15 mouse cellular contexts compared by ENCODE assay signal in the genomic region with DNA sequence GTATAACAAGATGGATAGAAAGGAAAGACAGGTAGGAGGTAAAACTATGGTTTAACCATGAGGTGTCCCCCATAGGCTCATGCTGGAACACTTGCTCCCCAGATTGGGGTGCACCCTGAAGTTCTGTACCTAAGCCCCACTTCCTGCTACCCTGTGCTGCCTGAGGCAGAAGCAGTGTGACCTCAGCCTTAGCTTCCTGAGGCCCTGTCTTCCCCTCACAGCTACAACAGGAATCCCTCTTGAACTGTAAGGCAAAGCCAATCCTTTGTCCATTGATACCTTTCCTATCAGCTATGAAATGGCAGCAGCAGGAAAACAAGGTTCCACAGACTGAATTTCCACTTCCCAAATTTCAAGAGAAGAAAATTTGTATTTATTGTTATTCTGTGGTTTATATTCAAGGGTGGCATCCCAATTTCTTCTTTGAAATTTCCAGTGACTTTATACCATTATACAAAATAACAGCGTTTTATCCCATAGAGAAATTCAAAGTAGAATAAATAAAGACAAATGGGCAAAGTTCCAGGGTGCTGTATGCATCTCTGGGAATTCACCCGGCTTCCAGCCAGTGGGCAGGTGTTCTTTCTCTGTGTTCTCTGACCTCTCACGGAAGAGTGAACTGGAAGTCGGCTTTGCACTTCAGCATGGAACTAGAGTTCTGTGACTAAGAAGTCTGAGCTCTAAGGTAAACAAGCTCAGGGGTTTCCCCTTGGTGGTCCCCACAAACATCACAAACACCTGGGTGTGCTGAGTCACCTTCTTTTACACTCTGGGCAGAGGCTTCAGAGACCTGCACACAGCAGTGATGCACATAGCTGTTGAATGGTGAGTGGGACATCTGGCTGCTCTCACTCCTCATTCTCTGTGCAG.
A peak's percentile ranks its signal among the peaks of the same experiment; 100 is the strongest.
DNase-seq lines count a peak whose midpoint lies in the region; ATAC-seq and TF ChIP-seq lines count a peak whose summit lies in the region.
"Had no signal": no experiment of that assay in that cellular context is flagged by ENCODE, and none has a peak within 500 bp of the region (broad histone marks: within the 10 kb centered on the region; RNA-seq: fewer than 3 reads in every experiment).

No protein-coding gene starts in this region.

- H3K36me3 ChIP-seq in kidney, postnatal 0 days (ENCODE audit: insufficient read depth, low read length), result no peaks in the 10 kb centered on the region
- H3K36me3 ChIP-seq: hindbrain, embryonic 13.5 days; liver, embryonic 12.5 days had no signal

- TF ChIP-seq CTCF in Patski (IDR thresholded peaks at IDR 0.05), result no peak
- no peak for TF ChIP-seq CTCF in kidney, postnatal 0 days (IDR thresholded peaks at IDR 0.05; ENCODE audit: low read depth)

- no peaks in the 10 kb centered on the region for H3K9me3 ChIP-seq in kidney, postnatal 0 days (replicated peaks; ENCODE audit: low read length)
- H3K9me3 ChIP-seq: hindbrain, embryonic 13.5 days; liver, embryonic 12.5 days had no signal

- CTCF ChIA-PET in Patski (lab: Charles Lee), result interaction anchor here (0.8 to 1.3 kb wide), 3 partner anchors 50 to 124 kb away, joined by 3 to 4 read pairs (median 4); no protein-coding TSS in a partner anchor

- H3K4me1 ChIP-seq in kidney, postnatal 0 days (replicated peaks; ENCODE audit: insufficient read depth, low read length), result peaks cover 5% of the 10 kb centered on the region; the same call in 1 of the 2 replicates

- peak; percentile 10 for ATAC-seq in Patski
- ATAC-seq in kidney, postnatal 0 days (replicated peaks; ENCODE audit: low FRiP score, low read depth), result 0 out of 2 replicates have a peak, but pooled peaks have one; percentile 31
- ATAC-seq in megakaryocyte progenitor cell, adult 5-6 weeks (replicated peaks; ENCODE audit: poor library complexity), result no peak
- ATAC-seq: forebrain, embryonic 14.5 days; intestine, postnatal 0 days; liver, embryonic 12.5 days had no signal

- no peak overlapping the region for H3K4me3 ChIP-seq in kidney, postnatal 0 days (replicated peaks; ENCODE audit: low read depth, low read length)
- H3K4me3 ChIP-seq: hindbrain, embryonic 13.5 days; liver, embryonic 12.5 days had no signal

- no peak overlapping the region for H3K9ac ChIP-seq in kidney, postnatal 0 days (ENCODE audit: low read depth, low read length)
- H3K9ac ChIP-seq: hindbrain, embryonic 13.5 days; liver, embryonic 12.5 days had no signal

- no peak overlapping the region for H3K27ac ChIP-seq in kidney, postnatal 0 days
- H3K27ac ChIP-seq: hindbrain, embryonic 13.5 days; liver, embryonic 12.5 days had no signal

- POLR2A ChIA-PET in Patski (lab: Charles Lee), result no interaction called here

- DNase-seq in CD4-positive, CD25-positive, alpha-beta regulatory T cell, adult 2 months (ENCODE audit: low read depth, low spot score), result peak; percentile 63
- DNase-seq in Patski (ENCODE audit: low read depth, low spot score), result peak; percentile 42
- DNase-seq in kidney, postnatal 0 days (ENCODE audit: low spot score), result peak; percentile 20
- peak; percentile 64 for DNase-seq in thymus, postnatal 0 days (ENCODE audit: low spot score)
- DNase-seq in embryo, embryonic 10 days (ENCODE audit: low spot score), result no peak
- no peak for DNase-seq in spleen, adult 12 weeks (ENCODE audit: low spot score)
- DNase-seq: adrenal gland, adult 2 months; cerebellum, adult 18-20 months; embryo, embryonic 11 days; heart, adult 18-20 months had no signal

- in situ Hi-C loops in Patski (cut with MboI; ENCODE audit: low pct_unique_long_range_greater_than_20kb), result loop anchor here (10.0 kb wide), 1 partner anchor 126 kb away; no protein-coding TSS in a partner anchor

- 24% methylated on average over 4 of the region's 4 CpGs for WGBS in kidney, postnatal 0 days

- H3K27me3 ChIP-seq in Patski, result no peaks in the 10 kb centered on the region
- no peaks in the 10 kb centered on the region for H3K27me3 ChIP-seq in kidney, postnatal 0 days (ENCODE audit: insufficient read depth, low read length)
- H3K27me3 ChIP-seq: hindbrain, embryonic 13.5 days; liver, embryonic 12.5 days had no signal

- H3K4me2 ChIP-seq in kidney, postnatal 0 days (ENCODE audit: low read length), result no peak overlapping the region
- H3K4me2 ChIP-seq: hindbrain, embryonic 13.5 days; liver, embryonic 12.5 days had no signal

Comparison
In these comparisons a context has a peak if more than half of its experiments do, and no peak if none do; other contexts are left out.
1. DNase-seq: peak in CD4-positive, CD25-positive, alpha-beta regulatory T cell, adult 2 months (single experiment), Patski (single experiment), kidney, postnatal 0 days (single experiment) and thymus, postnatal 0 days (single experiment); none in embryo, embryonic 10 days (single experiment) and spleen, adult 12 weeks (single experiment).